In genomic region chr16:4548953-4549688, GRCm38 (mm10) we compare ENCODE assay signal across 15 mouse cellular contexts. TPM values are rescaled to one million over a fixed set of nuclear protein-coding genes. Genes with fewer than 3 reads are reported as not detected.
DNase-seq lines count a peak whose midpoint lies in the region; TF ChIP-seq lines count a peak whose summit lies in the region.
"Had no signal": no experiment of that assay in that cellular context is flagged by ENCODE, and none has a peak within 500 bp of the region (broad histone marks: within the 10 kb centered on the region; RNA-seq: fewer than 3 reads in every experiment).

No protein-coding gene starts in this region.

- no peaks in the 10 kb centered on the region; the same call in 1 of the 2 replicates for H3K36me3 ChIP-seq in splenic B cell, adult 2 months (ENCODE audit: control insufficient read depth, insufficient read depth, low read length, poor library complexity, severe bottlenecking)

- 91% methylated on average over 18 of the region's 18 CpGs for WGBS in lung, adult 2 months

- no peak overlapping the region for H3K4me3 ChIP-seq in lung, adult 2 months (replicated peaks; ENCODE audit: extremely low read depth, low read depth, low read length)
- H3K4me3 ChIP-seq: forebrain, embryonic 15.5 days had no signal

- TF ChIP-seq POLR2A in lung, adult 2 months (IDR thresholded peaks at IDR 0.05; ENCODE audit: borderline replicate concordance, extremely low read depth, low read depth, low read length): no peak

- DNase-seq in cerebellum, adult 9-10 months: peak; percentile 2
- DNase-seq in cerebellum, adult 11 months: no peak
- no peak for DNase-seq in lung, adult 2 months
- no peak for DNase-seq in lung, postnatal 4 days
- DNase-seq in R1 (ENCODE audit: low read depth, low spot score): peak; percentile 78
- peak; percentile 34 for DNase-seq in splenic B cell, adult 2 months (ENCODE audit: low read depth, low spot score)
- no peak for DNase-seq in kidney, adult 18-20 months
- DNase-seq in frontal cortex, adult 2 months (ENCODE audit: extremely low spot score in 1 of 2, low spot score in 1 of 2): no peak
- DNase-seq: cerebellum, adult 9-11 months; gastrocnemius, postnatal 25 days; heart, postnatal 10 days; kidney, adult 11 months; right cerebral cortex, postnatal 14 days; thymus, adult 18-20 months had no signal

- no peaks in the 10 kb centered on the region for H3K27me3 ChIP-seq in splenic B cell, adult 2 months (ENCODE audit: control insufficient read depth, insufficient read depth, low read length, poor library complexity, severe bottlenecking)
- H3K27me3 ChIP-seq: forebrain, embryonic 15.5 days had no signal

- no peaks in the 10 kb centered on the region for H3K4me1 ChIP-seq in lung, adult 2 months (ENCODE audit: control insufficient read depth, insufficient read depth, low read length)

- 0 out of 2 replicates have a peak, but pooled peaks have one; percentile 20 for TF ChIP-seq CTCF in lung, adult 2 months (IDR thresholded peaks at IDR 0.05; ENCODE audit: insufficient read depth, low read length)

RNA-seq across cellular contexts. Expression of gene Srl, which starts 7.5 kb away (rescaled TPM):
- polyA plus RNA-seq in lung, adult 2 months (2012; rRNA removed): 3.6 and 12.6 TPM in 2 replicates
- polyA plus RNA-seq in frontal cortex, adult 2 months (2012; rRNA removed): 7.7 and 8.1 TPM in 2 replicates

RNA-seq across cellular contexts. Expression of gene Tfap4, which starts 10.5 kb away (rescaled TPM):
- 6.0 and 6.9 TPM in 2 replicates for polyA plus RNA-seq in lung, adult 2 months (2012; rRNA removed)
- polyA plus RNA-seq in frontal cortex, adult 2 months (2012; rRNA removed): 6.9 and 7.2 TPM in 2 replicates

RNA-seq across cellular contexts. Expression of gene Glis2, which starts 45.4 kb away (rescaled TPM):
- polyA plus RNA-seq in lung, adult 2 months (2012; rRNA removed): 66.5 and 76.4 TPM in 2 replicates
- 17.9 and 19.1 TPM in 2 replicates for polyA plus RNA-seq in frontal cortex, adult 2 months (2012; rRNA removed)

Comparison
In these comparisons a context has a peak if more than half of its experiments do, and no peak if none do; other contexts are left out.
1. DNase-seq: peak in cerebellum, adult 9-10 months (single experiment), R1 (single experiment) and splenic B cell, adult 2 months (single experiment); none in cerebellum, adult 11 months (single experiment), lung, adult 2 months (single experiment), lung, postnatal 4 days (0 of 2), kidney, adult 18-20 months (single experiment) and frontal cortex, adult 2 months (0 of 2).